Mouse (Mus musculus): Measurements from ENCODE around the gene Ly6g6c. TPM values are rescaled to one million over a fixed set of nuclear protein-coding genes. Genes with fewer than 3 reads are reported as not detected.

Ly6g6c gene
- polyA plus RNA-seq, 1 experiment: 0.07 TPM

Other genes with a start within 250 kb of the Ly6g6c start
- gene Stk19, start 228.4 kb upstream of the Ly6g6c start, polyA plus RNA-seq (2012; rRNA removed): 68.6 and 70.2 TPM in 2 replicates
- gene Dxo, start 228.4 kb upstream of the Ly6g6c start, polyA plus RNA-seq (2012; rRNA removed): 84.5 and 86.1 TPM in 2 replicates
- gene Skiv2l, start 215.2 kb upstream of the Ly6g6c start, polyA plus RNA-seq (2012; rRNA removed): 102 and 104 TPM in 2 replicates
- gene Nelfe, start 215.0 kb upstream of the Ly6g6c start, polyA plus RNA-seq (2012; rRNA removed): 74.4 and 75.2 TPM in 2 replicates
- 1.2 and 2.4 TPM in 2 replicates for gene Cfb, start 202.9 kb upstream of the Ly6g6c start, polyA plus RNA-seq (2012; rRNA removed)
- 112 and 124 TPM in 2 replicates for gene Zbtb12, start 185.9 kb upstream of the Ly6g6c start, polyA plus RNA-seq (2012; rRNA removed)
- not detected in 2 replicates for gene Gm20547, start 183.3 kb upstream of the Ly6g6c start, polyA plus RNA-seq (2012; rRNA removed)
- 2.2 and 3.4 TPM in 2 replicates for gene C2, start 167.1 kb upstream of the Ly6g6c start, polyA plus RNA-seq (2012; rRNA removed)
- 310 and 337 TPM in 2 replicates for gene Ehmt2, start 166.9 kb upstream of the Ly6g6c start, polyA plus RNA-seq (2012; rRNA removed)
- 0.02 and 0.08 TPM in 2 replicates for gene Slc44a4, start 150.9 kb upstream of the Ly6g6c start, polyA plus RNA-seq (2012; rRNA removed)
- gene Neu1, start 134.1 kb upstream of the Ly6g6c start, polyA plus RNA-seq (2012; rRNA removed): 24.0 and 24.4 TPM in 2 replicates
- gene Hspa1b, start 106.2 kb upstream of the Ly6g6c start, polyA plus RNA-seq (2012; rRNA removed): 4.4 and 6.7 TPM in 2 replicates
- not detected in 2 replicates for gene Gm20481, start 95.5 kb upstream of the Ly6g6c start, polyA plus RNA-seq (2012; rRNA removed)
- gene Hspa1a, start 93.2 kb upstream of the Ly6g6c start, polyA plus RNA-seq (2012; rRNA removed): 4.1 and 5.8 TPM in 2 replicates
- gene Hspa1l, start 92.7 kb upstream of the Ly6g6c start, polyA plus RNA-seq (2012; rRNA removed): 0.29 and 0.31 TPM in 2 replicates
- gene Lsm2, start 83.5 kb upstream of the Ly6g6c start, polyA plus RNA-seq (2012; rRNA removed): 113 and 117 TPM in 2 replicates
- gene Vars, start 64.4 kb upstream of the Ly6g6c start, polyA plus RNA-seq (2012; rRNA removed): 96.9 and 103 TPM in 2 replicates
- gene Vwa7, start 48.8 kb upstream of the Ly6g6c start, polyA plus RNA-seq (2012; rRNA removed): 0.54 and 0.55 TPM in 2 replicates
- 6.1 TPM in 2 replicates for gene Sapcd1, start 37.4 kb upstream of the Ly6g6c start, polyA plus RNA-seq (2012; rRNA removed)
- 4.1 and 6.2 TPM in 2 replicates for gene Msh5, start 18.6 kb upstream of the Ly6g6c start, polyA plus RNA-seq (2012; rRNA removed)
- 89.1 and 106 TPM in 2 replicates for gene Clic1, start 15.4 kb upstream of the Ly6g6c start, polyA plus RNA-seq (2012; rRNA removed)
- gene Ddah2, start 6.4 kb upstream of the Ly6g6c start, polyA plus RNA-seq (2012; rRNA removed): 371 and 426 TPM in 2 replicates
- 0.22 and 0.23 TPM in 2 replicates for gene Mpig6b, start 796 bp downstream of the Ly6g6c start, polyA plus RNA-seq (2012; rRNA removed)
- gene Ly6g6e, start 11.5 kb downstream of the Ly6g6c start, polyA plus RNA-seq (2012; rRNA removed): 3.0 and 7.1 TPM in 2 replicates
- 2.3 and 2.8 TPM in 2 replicates for gene Ly6g6d, start 12.7 kb downstream of the Ly6g6c start, polyA plus RNA-seq (2012; rRNA removed)
- 0.10 and 0.16 TPM in 2 replicates for gene Ly6g6f, start 20.2 kb downstream of the Ly6g6c start, polyA plus RNA-seq (2012; rRNA removed)
- 93.6 and 106 TPM in 2 replicates for gene Abhd16a, start 23.9 kb downstream of the Ly6g6c start, polyA plus RNA-seq (2012; rRNA removed)
- gene Ly6g5c, start 42.9 kb downstream of the Ly6g6c start, polyA plus RNA-seq (2012; rRNA removed): not detected in 2 replicates
- gene Ly6g5b, start 50.0 kb downstream of the Ly6g6c start, polyA plus RNA-seq (2012; rRNA removed): 2.9 TPM in 2 replicates
- gene Gpank1, start 56.1 kb downstream of the Ly6g6c start, polyA plus RNA-seq (2012; rRNA removed): 22.2 and 25.0 TPM in 2 replicates
- 218 and 221 TPM in 2 replicates for gene Csnk2b, start 56.7 kb downstream of the Ly6g6c start, polyA plus RNA-seq (2012; rRNA removed)
- 4.9 and 5.3 TPM in 2 replicates for gene D17H6S53E, start 61.0 kb downstream of the Ly6g6c start, polyA plus RNA-seq (2012; rRNA removed)
- gene Apom, start 66.7 kb downstream of the Ly6g6c start, polyA plus RNA-seq (2012; rRNA removed): 1.1 and 1.2 TPM in 2 replicates
- gene Bag6, start 69.8 kb downstream of the Ly6g6c start, polyA plus RNA-seq (2012; rRNA removed): 327 and 363 TPM in 2 replicates
- 357 and 368 TPM in 2 replicates for gene Prrc2a, start 99.5 kb downstream of the Ly6g6c start, polyA plus RNA-seq (2012; rRNA removed)
- 3.3 and 4.7 TPM in 2 replicates for gene Aif1, start 110.7 kb downstream of the Ly6g6c start, polyA plus RNA-seq (2012; rRNA removed)
- gene Lst1, start 123.1 kb downstream of the Ly6g6c start, polyA plus RNA-seq (2012; rRNA removed): 12.8 and 13.3 TPM in 2 replicates
- gene Ltb, start 129.1 kb downstream of the Ly6g6c start, polyA plus RNA-seq (2012; rRNA removed): 0.71 and 1.3 TPM in 2 replicates
- 0.34 and 0.66 TPM in 2 replicates for gene Tnf, start 136.6 kb downstream of the Ly6g6c start, polyA plus RNA-seq (2012; rRNA removed)
- gene Lta, start 140.0 kb downstream of the Ly6g6c start, polyA plus RNA-seq (2012; rRNA removed): 0.32 and 0.34 TPM in 2 replicates
- gene Gm16181, start 155.4 kb downstream of the Ly6g6c start, polyA plus RNA-seq (2012; rRNA removed): not detected in 2 replicates
- 68.5 and 73.3 TPM in 2 replicates for gene Atp6v1g2, start 168.3 kb downstream of the Ly6g6c start, polyA plus RNA-seq (2012; rRNA removed)
- 15.6 TPM in 2 replicates for gene Nfkbil1, start 170.4 kb downstream of the Ly6g6c start, polyA plus RNA-seq (2012; rRNA removed)
- gene Ddx39b, start 176.4 kb downstream of the Ly6g6c start, polyA plus RNA-seq (2012; rRNA removed): 959 and 1,020 TPM in 2 replicates
- gene H2-D1, start 197.3 kb downstream of the Ly6g6c start, polyA plus RNA-seq (2012; rRNA removed): 38.6 and 42.0 TPM in 2 replicates

All from central nervous system, embryonic 14 days (tissue).